Mouse (Mus musculus) v-Abl transformed pro-B cells (cell line): ENCODE data around the gene Rassf10.
"Not testable (repeated sequence)": the region's sequence is repeated elsewhere in the genome, so short reads cannot be mapped to it uniquely, and the experiment has no call there.

Experiments
- in situ Hi-C, 2 experiments: fragments of 400-800 bp; cut with MboI; formaldehyde crosslinking; loops; one replicate each; pipeline ENCODE4 v1.15.1; 2025; ENCODE audit not compliant: unreplicated experiment in 2 of 2

The Rassf10 gene

DNA sequence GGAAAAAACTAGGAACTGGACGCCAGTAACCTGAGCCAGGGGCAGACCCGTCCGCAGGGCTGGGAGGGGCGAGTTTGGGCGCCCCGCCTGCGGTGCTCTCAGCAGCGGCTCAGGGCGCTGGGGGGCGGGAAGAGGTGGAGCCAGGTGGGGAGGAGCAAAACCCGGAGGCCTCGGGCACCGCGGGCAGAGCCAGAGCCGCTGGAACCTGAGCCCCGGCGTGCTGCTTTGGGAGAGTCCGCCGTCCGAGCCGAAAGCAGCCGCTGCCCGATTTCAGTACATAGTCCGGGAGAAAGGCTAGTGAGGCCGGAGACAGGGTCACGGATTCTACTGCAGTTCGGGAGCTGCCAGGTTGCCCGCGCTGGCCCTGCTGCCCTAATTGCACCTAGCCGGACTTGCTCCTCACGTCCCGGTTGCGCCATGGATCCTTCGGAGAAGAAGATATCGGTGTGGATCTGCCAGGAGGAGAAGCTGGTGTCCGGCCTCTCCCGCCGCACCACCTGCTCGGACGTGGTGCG is at the start of gene Rassf10:
TSS of gene Rassf10 (plus strand) at position 186 of the 515 bp plus-strand sequence.
- in situ Hi-C loops: no loop called here

DNA sequence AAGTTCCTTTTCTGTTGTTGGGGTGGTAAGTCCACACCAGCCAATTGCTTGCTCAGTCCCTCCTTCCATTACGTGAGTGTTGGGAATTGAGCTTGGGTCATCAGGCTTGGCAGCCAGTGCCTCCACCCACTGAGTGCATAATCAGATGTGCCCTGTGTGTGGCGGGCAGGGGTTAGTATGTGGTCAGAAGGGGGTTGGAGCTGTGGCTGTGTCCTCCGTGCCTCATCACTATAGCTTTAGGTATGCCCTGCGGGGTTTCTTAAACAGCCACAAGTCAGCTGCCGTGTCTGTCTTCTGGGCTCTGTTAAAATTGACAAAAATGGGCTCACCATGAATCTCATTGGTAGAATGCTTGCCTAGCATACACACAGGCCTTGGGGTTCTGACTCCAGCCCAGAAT is 46.9 kb upstream of the Rassf10 start:
- in situ Hi-C loops: loop anchor here in 1 of 2 experiments (25.0 kb wide), 1 partner anchor 530 kb away; no protein-coding TSS in a partner anchor

DNA sequence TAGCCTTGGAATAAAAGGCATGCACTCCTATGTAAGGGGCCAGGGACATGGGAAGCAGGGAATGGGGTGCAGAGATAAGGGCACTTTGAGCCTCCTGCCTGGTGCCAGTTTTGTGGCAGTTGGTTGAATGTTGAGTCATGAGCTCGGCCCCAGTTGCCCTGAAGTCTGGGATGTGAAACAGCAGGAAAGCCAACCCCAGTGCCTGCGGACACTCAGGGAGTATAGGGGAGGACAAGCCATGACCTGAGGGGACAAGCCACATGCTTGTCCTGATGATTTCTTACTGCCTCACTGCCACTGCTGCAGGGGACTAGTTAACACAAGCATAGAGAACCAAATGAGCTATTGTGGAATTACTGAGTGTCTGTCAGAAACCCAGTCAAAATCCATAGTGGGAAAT is 46.3 kb upstream of the Rassf10 start:
- in situ Hi-C loops: loop anchor here in 1 of 2 experiments (25.0 kb wide), 1 partner anchor 530 kb away; no protein-coding TSS in a partner anchor

DNA sequence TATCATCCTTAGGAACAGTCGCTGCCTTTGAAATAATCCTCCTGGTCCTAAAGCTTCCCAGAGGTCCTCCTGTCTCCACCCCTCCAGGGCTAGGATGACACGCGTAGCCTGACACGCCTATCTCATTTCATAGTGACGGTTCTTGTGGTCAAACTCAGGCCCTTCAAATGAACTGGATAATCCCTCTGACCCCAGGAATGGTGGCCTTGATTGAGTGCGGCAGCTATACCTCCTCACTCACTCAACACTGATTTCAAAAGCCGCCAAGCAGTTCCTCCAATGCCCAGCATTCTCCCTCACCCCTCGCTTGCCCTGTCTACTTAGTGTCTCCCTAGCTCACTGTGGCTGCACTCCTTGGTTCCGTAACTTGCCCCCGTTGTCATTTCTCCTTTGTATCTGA is 44.6 kb upstream of the Rassf10 start:
- in situ Hi-C loops: loop anchor here in 1 of 2 experiments (25.0 kb wide), 1 partner anchor 528 kb away; no protein-coding TSS in a partner anchor

DNA sequence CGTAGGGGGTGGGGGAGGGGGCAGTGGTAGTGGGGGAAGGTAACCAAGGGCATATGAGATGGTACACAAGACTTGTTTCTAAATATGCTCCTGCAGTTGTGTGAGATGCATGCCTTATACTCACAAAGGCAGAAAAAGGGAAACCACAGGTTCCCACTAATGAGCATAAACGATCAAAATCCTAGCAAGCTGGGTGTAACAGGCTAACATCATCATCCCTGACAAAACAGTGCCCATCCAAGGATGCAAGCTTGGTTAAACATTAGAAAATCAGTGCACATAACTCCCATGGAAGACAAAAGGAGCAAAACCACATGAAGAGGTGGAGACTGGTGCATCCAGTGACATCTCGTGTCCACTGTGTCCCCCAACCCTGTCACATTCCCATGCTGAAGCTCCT is 40.8 kb upstream of the Rassf10 start:
- in situ Hi-C loops: loop anchor here in 1 of 2 experiments (25.0 kb wide), 1 partner anchor 524 kb away; no protein-coding TSS in a partner anchor

DNA sequence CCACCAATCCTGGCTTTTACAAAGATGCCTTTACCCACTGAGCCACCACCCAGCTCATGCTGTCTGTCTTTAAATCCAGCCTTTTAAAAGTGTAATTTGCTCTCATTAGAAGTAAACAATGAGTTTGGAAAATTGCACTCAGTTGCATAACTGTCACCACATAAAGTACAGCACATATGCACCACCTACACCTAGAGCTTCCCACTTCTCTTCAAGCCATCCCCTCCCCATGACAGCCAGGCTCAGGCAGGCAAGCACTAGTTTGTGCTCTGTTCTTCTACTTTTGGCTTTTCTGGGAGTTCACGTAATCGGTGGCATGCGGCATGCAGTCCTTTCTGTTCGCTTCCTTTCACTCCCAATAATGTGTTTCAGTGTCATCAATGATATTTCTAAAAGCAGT is 38.2 kb upstream of the Rassf10 start:
- in situ Hi-C loops: loop anchor here in 1 of 2 experiments (25.0 kb wide), 1 partner anchor 522 kb away; no protein-coding TSS in a partner anchor

DNA sequence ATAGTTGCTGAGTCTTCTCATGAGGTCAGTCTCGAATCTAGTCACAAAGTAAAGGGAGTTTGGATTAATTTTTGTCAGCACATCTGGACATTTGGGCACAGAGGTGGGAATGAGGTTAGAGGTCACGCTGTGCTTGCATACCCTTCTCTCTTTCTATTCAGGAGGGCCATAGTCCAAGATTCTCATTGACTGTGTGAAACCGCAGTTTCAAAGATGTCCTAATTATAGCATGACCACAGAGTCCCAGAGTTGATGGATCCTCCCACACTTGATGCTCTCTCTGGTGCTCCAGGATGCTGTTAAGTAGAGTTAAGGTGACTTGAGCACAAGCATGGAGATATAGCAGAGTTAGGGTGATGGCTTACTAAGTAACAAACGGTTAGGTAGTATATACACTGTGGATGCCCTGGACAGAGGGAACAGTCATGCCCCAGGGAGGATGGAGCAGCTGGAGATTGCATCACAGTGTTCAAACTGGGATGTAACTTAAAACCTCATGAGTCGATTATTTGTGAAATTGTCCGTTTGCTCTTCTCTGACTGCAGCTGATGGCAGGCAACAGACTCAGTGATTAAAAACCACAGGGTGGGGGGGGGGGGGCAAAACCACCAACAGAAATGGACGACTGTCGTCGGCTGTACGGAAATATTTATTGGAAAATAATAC is 36.0 kb upstream of the Rassf10 start:
- in situ Hi-C loops: loop anchor here in 1 of 2 experiments (25.0 kb wide), 1 partner anchor 520 kb away; no protein-coding TSS in a partner anchor

DNA sequence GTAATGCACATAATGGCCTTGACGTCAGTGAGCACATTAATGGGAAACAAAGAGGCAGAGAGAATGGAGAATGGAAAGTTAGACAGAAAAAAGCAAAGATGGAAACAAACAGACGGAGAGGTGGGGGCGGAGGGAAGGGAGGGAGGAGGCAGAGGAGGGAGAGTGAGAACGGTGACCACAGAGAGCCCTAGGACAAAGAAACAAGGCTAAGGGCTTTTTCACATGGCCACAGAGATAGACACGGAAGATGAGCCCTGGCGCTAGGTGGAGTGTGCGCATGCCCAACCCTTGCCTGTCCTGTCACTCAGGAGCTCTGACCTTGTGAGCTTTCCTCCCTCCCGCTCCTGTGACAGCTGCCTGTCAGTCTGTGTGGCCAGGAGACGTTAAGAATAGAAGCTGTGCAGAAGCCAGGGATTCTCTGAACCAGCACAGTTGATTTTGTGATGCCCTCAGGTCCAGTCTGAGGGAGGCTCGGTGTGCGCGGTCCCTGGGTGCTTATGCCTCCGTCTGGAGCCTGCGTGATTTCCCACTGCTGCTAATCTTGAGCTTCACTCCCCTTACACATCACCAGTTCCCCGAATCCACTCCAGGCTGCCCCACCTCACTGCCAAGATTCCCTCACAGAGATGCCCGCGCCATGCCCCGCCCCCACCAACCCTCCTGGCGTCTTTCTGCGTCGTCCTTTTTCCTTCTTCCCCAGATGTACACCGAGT is 35.3 kb upstream of the Rassf10 start:
- in situ Hi-C loops: loop anchor here in 1 of 2 experiments (25.0 kb wide), 1 partner anchor 519 kb away; no protein-coding TSS in a partner anchor

DNA sequence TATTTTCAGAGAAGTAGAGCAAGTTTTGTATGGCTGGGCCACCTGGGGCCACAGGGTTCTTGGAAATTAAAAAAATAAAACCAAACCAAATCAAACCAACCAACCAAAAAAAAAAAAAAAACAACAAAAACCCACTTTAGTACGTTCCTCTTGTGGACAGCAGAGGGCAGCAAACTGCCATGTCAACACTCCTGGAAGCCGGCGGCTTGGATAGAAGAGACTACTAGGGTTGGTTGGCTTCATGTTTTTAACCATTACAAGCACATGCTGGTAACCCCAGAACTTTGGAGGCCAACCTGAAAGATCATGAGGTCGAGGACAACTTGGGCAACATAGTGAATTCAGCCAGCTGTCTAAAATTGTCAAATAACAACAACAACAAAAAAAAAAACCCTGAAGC is 33.9 kb upstream of the Rassf10 start:
- in situ Hi-C loops: loop anchor here in 1 of 2 experiments (10.0 to 25.0 kb wide), 2 partner anchors 215 to 517 kb away; no protein-coding TSS in a partner anchor

DNA sequence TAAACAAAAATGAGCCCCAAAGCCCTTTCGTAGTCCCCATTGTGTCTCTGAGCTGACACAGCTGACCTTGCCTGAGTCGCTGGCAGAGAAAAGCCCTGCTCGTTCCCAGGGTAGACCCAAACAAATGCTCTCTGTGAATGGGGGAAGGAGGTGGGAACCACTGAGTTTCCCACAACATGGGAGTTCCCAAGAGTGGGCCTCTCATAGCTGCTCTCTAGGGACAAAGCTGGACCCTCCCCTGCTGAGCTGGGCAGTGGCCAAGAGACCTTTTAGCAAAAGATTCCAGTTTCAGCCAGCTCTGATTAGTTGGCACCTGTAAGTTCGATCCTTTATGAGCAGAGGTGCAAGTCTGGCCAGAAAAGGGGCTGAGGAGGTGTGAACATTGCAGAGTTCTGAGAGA is 31.0 kb upstream of the Rassf10 start:
- in situ Hi-C loops: loop anchor here in 1 of 2 experiments (10.0 to 25.0 kb wide), 2 partner anchors 212 to 514 kb away; no protein-coding TSS in a partner anchor

DNA sequence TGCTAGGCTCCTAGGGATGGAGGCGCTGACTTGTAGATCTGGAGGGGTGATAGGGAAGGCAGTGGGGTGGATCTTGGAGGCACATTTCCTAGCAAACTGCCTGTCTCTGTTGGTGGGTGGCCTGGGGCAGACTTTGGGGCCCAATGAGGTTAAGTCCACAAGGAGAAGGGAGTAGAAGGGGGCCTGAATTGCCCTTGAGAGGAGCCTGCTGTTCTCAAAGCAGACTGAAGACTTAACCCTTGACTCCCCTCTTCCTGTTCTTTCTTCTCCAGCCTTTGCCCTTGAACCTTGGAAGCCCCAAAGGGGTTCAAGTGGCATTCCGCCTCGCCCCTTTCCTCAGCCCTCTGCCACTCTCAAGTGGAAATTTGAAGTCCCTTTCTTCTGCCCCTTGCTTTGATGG is 30.1 kb upstream of the Rassf10 start:
- in situ Hi-C loops: loop anchor here in 1 of 2 experiments (10.0 to 25.0 kb wide), 2 partner anchors 211 to 514 kb away; no protein-coding TSS in a partner anchor

DNA sequence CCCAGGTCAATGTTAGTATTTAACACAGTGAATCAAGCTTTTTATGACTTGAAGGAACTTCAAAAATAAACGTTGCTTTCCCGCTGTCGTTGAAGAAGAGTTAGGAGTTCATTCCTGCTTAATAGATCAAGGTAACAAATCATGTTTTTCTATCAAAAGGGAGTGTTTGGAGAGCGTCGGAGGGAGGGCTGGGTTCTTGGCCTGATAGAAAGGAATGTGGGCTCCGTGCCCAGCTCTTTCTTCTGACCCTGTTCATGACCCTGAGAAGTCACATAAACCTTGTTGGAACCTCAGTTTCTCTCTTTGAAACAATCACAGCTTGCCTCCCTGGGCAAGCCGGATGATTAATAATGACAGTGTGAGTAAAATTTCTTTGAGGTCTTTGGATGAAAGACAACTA is 23.1 kb upstream of the Rassf10 start:
- in situ Hi-C loops: no loop called here

DNA sequence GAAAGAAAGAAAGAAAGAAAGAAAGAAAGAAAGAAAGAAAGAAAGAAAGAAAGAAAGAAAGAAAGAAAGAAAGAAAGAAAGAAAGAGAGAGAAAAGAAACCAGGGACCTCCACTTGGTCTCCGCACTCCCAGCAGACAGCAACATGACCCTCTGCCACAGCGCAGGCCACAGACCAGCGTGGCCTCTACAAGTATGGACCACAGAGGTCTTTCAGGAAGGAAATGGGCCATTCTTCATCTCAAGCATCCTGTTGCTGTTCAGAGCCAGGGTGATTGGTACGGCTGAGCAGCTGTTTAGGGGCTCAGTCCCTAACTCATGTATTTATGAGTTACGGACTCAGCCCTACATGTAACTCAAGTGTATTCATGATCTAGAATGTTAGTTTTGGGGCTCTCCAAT is 17.9 kb upstream of the Rassf10 start:
- in situ Hi-C loops: not testable (repeated sequence)

DNA sequence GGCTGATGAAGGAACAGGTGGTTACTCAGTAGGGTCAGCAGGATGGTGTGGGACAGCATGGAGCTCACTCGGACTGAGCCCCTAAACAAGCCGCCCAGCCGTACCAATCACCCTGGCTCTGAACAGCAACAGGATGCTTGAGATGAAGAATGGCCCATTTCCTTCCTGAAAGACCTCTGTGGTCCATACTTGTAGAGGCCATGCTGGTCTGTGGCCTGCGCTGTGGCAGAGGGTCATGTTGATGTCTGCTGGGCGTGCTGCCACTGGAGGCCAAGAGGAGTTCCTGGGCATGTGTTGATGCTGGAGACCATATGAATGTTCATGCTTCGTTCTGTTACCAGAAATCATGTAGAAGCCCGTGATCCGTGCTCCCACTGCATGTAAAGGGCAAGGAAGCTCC is 16.7 kb upstream of the Rassf10 start:
- in situ Hi-C loops: no loop called here

DNA sequence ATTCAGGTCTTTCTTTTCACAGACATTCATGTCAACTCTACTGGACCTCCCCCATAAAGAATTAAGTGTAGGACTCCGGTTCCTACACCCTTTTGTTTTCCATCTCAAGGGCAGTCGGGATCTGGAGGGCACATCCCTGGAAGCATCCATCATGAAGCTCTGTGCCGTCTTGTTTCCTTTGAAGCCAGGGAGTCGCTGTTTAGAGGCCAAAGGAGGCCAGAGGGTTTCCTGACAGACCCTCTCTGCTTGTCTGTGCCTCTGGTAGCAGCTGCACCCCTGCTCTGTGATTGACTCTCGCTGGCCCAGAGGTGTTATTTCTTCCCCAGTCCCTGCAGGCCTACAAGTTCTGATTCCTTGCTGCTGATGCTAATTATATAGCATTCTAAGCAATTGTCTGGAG is 14.8 kb upstream of the Rassf10 start:
- in situ Hi-C loops: no loop called here

DNA sequence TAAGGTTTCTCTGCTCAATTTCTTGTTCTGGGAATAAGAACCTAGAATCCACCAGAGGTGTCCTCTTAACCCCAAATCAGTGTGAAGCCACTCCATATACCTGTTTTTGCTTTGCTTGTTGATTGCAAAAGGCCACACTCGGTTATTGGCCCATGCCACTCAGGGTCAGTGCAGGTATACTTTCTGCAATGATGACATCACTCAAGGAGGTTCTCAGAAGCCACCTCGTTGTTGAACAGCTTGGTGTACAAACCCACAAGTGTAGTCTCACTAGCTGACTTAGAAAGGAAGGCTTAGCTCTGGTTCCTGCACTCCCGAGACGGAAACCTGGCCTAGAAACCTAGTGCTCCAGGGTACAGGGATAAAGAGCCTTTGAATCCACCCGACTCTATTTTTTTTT is 11.2 kb upstream of the Rassf10 start:
- in situ Hi-C loops: no loop called here

DNA sequence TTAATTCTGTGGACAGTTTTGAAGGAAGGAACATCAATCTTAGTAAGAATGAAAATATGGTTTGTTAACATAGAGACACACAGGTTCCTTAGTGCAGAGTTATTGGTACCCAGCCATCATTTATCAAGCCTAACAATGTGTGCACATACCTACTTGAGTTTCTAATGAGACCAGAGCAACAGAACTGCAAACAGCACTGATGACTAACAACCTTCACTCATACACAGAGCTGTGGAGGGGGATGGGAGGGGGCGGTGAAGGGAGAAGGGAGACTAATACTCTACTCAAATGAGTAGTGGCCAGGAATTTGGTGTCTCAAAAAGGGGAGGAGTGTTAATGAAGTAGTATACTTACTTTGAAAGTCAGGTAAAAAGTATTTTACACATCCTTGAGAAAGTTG is 10.7 kb upstream of the Rassf10 start:
- in situ Hi-C loops: no loop called here

DNA sequence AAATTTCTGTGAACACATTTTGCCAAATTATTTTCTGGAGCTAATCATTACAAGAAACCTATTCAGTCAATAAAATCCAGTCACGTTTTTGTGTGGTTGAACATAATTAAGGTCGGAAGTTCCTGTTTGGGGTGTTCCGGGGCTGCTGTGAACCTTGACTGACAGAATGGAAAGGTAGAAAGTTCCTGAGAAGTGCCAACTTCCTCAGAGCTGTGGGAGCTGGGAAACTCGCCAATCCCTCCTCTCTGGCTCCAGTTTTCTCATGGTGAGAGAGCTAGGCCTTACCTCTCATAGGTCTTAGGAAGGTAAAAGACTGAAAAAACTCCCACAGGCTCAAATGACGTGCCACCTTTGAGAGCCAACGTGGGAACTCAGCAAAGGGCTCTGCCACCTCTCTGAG is 7.1 kb upstream of the Rassf10 start:
- in situ Hi-C loops: no loop called here

DNA sequence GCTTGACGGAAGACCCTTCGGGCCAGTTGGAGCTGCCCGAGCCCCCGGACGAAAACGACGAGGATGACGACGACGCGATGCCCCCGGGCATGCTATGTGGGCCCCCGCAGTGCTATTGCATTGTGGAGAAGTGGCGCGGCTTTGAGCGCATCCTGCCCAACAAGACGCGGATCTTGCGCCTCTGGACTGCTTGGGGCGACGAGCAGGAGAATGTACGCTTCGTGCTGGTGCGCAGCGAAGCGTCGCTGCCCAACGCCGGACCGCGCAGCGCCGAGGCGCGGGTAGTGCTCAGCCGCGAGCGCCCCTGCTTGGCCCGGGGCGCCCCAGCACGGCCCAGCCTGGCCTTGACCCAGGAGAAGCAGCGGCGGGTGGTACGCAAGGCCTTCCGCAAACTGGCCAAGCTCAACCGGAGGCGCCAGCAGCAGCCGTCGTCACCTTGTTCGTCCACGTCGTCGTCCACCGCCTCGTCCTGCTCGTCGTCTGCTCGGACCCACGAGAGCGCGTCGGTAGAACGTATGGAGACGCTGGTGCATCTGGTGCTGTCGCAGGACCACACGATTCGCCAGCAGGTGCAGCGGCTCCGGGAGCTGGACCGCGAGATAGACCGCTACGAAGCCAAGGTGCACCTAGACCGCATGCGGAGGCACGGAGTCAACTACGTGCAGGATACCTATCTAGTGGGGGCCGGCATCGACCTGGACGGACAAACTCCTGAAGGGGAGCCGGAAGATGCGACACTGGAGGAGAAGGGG is 765 bp downstream of the Rassf10 start:
- in situ Hi-C loops: no loop called here

DNA sequence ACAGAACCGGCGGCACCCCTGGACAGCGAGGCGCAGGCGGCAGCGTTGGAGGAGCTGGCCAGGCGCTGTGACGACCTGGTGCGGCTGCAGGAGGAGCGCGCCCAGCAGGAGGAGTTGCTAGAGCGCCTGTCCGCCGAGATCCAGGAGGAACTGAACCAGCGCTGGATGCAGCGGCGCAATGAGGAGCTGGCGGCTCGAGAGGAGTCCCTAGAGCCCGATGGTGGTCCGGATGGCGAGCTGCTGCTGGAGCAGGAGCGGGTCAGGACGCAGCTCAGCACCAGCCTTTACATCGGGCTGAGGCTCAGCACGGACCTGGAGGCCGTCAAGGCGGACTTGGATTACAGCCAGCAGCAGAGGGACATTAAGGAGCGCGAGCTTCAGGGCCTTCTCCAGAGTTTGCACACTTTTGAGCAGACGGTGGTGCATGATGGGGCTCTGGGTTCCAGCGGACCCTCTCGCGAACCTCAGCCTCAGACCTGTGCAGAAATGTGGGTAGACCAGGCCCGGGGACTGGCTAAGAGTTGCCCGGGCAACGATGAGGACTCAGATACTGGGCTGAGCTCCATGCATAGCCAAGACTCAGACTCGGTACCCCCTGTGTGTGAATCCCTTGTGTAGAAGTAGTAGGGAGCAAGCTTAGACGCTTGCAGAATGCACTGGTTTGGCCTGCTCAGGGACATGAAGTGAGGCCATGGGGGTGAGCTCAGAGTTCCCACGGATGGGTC is 1.5 kb downstream of the Rassf10 start:
- in situ Hi-C loops: no loop called here
